Mouse (Mus musculus) heart, embryonic 12.5 days (tissue): ENCODE measurements at regions not wholly inside any gene's neighbourhood (a gene's known extent, or its start where the extent isn't known, plus 50 kb on each side); places are given as distances from the start of the nearest gene placed in this dataset.

Experiments used
- ATAC-seq: fragments of 200-750 bp; cut with Nextera tagmentation; 2 replicates; pipeline ENCODE4 v1.8.0; 2017; ENCODE audit warnings: moderate TSS enrichment, moderate library complexity; ENCODE audit not compliant: insufficient number of reproducible peaks, low FRiP score
- H3K27ac ChIP-seq: fragments of 300-500 bp; sonication (generic); 2 replicates; pipeline ENCODE4 v1.5.1; 2016; ENCODE audit warnings: mild to moderate bottlenecking, moderate library complexity; ENCODE audit not compliant: poor library complexity, severe bottlenecking
- H3K27me3 ChIP-seq: fragments of 300-500 bp; sonication (generic); replicated peaks from 2 replicates; pipeline ENCODE4 v1.6.1; 2016; ENCODE audit warnings: mild to moderate bottlenecking, moderate library complexity
- H3K36me3 ChIP-seq: fragments of 300-500 bp; sonication (generic); 2 replicates; pipeline ENCODE4 v1.6.1; 2016; ENCODE audit warnings: mild to moderate bottlenecking, moderate library complexity
- H3K4me1 ChIP-seq: fragments of 300-500 bp; sonication (generic); replicated peaks from 2 replicates; pipeline ENCODE4 v1.6.1; 2016; ENCODE audit warnings: mild to moderate bottlenecking
- H3K4me2 ChIP-seq: fragments of 300-500 bp; sonication (generic); 2 replicates; pipeline ENCODE4 v1.6.1; 2016; ENCODE audit warnings: mild to moderate bottlenecking, moderate library complexity
- H3K4me3 ChIP-seq: fragments of 300-500 bp; sonication (generic); 2 replicates; pipeline ENCODE4 v1.5.1; 2016; ENCODE audit warnings: mild to moderate bottlenecking
- H3K9ac ChIP-seq: fragments of 300-500 bp; sonication (generic); 2 replicates; pipeline ENCODE4 v1.6.1; 2016; ENCODE audit warnings: mild to moderate bottlenecking, moderate library complexity
- H3K9me3 ChIP-seq: fragments of 300-500 bp; sonication (generic); replicated peaks from 2 replicates; pipeline ENCODE4 v1.6.1; 2016; ENCODE audit warnings: mild to moderate bottlenecking, moderate library complexity
- WGBS: fragments of 180-500 bp; shearing (Covaris S2); methylation state at CpG from one replicate; pipeline ENCODE4 v1.1.7; 2016; 5-methylcytosine and 5-hydroxymethylcytosine counted together

DNA sequence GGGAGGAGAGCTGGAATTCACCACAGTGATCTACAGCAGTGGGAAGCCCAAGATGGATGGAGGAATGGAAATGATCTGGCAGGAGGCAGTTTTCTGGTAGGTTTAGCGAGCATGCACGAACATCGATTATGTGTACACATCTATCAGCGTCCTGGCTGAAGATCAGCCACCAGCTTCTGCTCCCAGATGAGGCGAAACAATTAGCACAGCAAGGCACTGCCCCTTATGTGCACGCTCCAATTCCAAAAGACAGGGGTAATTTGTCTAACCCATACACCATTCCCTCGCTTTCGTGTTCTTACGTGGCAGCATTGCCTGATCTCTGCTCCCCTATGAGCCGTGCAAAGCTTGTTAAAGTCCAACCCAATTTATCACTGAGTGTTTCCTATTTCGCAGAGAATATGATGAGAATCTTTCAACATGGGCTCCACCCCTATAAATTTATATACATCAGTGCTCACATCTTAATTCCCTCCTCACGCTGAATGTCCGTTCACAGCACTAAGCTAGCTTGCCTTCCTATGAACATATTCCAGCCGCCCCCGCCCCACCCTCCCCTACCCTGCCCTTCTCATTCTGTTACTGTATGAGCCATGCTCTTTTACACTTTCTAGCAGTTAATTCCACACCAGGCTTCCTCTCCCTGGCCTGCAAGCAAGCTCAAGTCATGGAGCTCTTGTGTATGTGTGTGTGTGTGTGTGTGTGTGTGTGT lies 162.9 kb upstream of the Gm26657 start:
- no peak overlapping the region for H3K27ac ChIP-seq
- H3K4me1 ChIP-seq: no peaks in the 10 kb centered on the region
- 88% methylated on average over 15 of the region's 15 CpGs for WGBS
- no peak overlapping the region for H3K4me2 ChIP-seq
- H3K9ac ChIP-seq: no peak overlapping the region
- no peak for ATAC-seq
- no peaks in the 10 kb centered on the region; the same call in 1 of the 2 replicates for H3K27me3 ChIP-seq
- H3K36me3 ChIP-seq: no peaks in the 10 kb centered on the region
- no peaks in the 10 kb centered on the region for H3K9me3 ChIP-seq
- no peak overlapping the region for H3K4me3 ChIP-seq

DNA sequence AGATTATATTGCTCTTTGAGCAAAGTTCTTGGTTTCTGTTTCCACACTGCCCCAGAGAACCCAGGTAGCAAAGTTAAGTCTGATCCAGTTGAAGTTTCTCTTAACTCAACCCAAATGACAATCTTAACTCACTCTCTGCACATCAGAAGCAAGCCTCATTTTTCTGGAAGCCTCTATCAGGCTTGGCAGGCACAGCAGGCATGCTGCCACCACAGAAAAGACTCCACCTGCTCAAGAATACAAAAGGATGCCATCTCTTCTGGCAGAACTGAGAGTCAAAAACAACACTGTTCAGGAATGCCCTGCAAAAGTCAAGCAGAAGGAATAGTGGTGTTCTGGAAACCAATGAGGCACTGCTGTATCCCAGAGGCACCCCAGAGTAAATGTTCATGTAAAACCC lies 187.7 kb upstream of the Gm26657 start:
- no peaks in the 10 kb centered on the region for H3K4me1 ChIP-seq
- H3K27ac ChIP-seq: no peak overlapping the region
- H3K9me3 ChIP-seq: no peaks in the 10 kb centered on the region
- H3K4me2 ChIP-seq: no peak overlapping the region
- H3K4me3 ChIP-seq: no peak overlapping the region
- no peaks in the 10 kb centered on the region for H3K27me3 ChIP-seq
- no peak overlapping the region for H3K9ac ChIP-seq
- ATAC-seq: no peak
- H3K36me3 ChIP-seq: no peaks in the 10 kb centered on the region

DNA sequence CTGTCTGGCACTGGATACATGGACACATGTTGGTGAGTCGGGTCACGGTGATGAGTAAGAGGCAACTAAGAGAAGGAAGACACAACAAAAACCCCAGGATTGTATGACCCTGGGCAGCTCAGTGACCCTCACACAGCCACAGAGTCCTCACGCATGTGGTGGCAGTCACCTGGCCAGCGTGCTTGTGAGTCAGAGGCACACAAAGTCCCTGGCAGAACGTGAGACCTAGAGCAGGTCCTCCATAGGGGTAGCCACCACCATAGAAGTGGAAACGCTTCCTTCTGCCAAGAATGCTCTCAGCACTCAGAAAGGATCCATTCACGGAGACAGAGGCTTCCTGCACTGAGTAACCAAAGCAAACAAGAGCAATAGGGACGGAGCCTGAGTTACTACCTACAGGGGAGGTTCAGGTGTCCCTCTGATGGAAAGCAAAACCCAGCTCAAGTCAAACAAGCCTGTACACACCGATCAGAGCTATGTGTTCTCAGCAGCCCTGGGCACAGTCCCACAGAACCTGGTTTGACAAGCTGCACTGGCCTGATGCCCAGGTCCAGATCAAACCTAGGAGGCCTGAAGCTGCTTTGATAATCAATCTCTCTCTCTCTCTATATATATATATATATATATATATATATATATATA lies 206.4 kb upstream of the Gm26657 start:
- H3K27me3 ChIP-seq: no peaks in the 10 kb centered on the region
- H3K9ac ChIP-seq: no peak overlapping the region
- no peak overlapping the region for H3K27ac ChIP-seq
- H3K4me2 ChIP-seq: no peak overlapping the region
- H3K36me3 ChIP-seq: no peaks in the 10 kb centered on the region
- 78% methylated on average over 9 of the region's 9 CpGs for WGBS
- H3K4me1 ChIP-seq: 0 out of 2 replicates have a peak, but pooled peaks cover 6% of the 10 kb centered on the region
- no peak for ATAC-seq
- H3K4me3 ChIP-seq: no peak overlapping the region
- H3K9me3 ChIP-seq: no peaks in the 10 kb centered on the region

DNA sequence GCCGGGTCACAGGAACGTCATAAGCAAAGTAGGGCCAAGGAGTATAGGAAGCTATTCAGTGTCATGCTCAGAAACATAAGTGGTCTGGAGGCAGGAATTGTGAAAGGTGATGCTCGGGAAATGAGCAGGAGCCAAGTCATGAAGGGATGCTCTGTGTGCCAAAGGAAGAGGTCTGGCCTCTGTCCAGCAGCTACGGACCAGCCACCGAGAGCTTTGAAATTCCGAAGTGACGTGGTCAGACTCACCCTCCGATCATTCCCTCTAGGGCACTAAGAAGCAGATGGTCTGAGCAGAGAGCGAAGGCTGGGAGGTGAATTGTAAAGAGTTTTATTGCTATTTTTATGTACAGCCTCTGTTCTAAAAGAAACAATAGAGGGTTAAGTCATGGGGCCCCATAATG lies 206.9 kb upstream of the Gm26657 start:
- no peaks in the 10 kb centered on the region for H3K36me3 ChIP-seq
- ATAC-seq: no peak
- H3K27ac ChIP-seq: no peak overlapping the region
- H3K4me1 ChIP-seq: 0 out of 2 replicates have a peak, but pooled peaks cover 6% of the 10 kb centered on the region
- H3K4me2 ChIP-seq: no peak overlapping the region
- WGBS: 51% methylated on average over 9 of the region's 9 CpGs
- H3K9ac ChIP-seq: no peak overlapping the region
- H3K27me3 ChIP-seq: no peaks in the 10 kb centered on the region
- no peak overlapping the region for H3K4me3 ChIP-seq
- no peaks in the 10 kb centered on the region for H3K9me3 ChIP-seq

DNA sequence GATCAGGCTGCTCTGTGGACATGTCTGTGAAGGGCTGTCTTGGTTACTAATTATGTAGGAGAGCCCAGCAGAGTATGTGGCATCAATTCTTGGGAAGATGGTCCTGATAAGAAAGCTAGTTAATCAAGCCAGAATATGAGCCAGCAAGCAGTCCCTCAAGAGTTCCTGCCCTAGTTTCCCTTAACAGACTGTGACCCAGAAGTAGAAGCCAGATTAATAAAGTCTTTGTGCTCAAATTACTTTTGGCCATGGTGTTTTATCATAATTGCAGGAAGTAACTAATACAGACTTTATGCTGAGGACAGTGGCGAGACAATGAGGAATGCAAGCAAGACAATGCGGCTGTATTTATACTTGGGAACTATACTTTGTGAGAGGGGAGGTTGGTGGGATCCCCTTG lies 211.3 kb upstream of the Gm26657 start:
- no peak for ATAC-seq
- Histone ChIP-seq H3K36me3 (no peaks in the 10 kb centered on the region), H3K27me3 (no peaks in the 10 kb centered on the region), H3K9ac (no peak overlapping the region), H3K4me3 (no peak overlapping the region), H3K4me2 (no peak overlapping the region), H3K9me3 (no peaks in the 10 kb centered on the region), H3K4me1 (0 out of 2 replicates have a peak, but pooled peaks cover 6% of the 10 kb centered on the region), H3K27ac (no peak overlapping the region)
- 75% methylated on average over 2 of the region's 2 CpGs for WGBS

DNA sequence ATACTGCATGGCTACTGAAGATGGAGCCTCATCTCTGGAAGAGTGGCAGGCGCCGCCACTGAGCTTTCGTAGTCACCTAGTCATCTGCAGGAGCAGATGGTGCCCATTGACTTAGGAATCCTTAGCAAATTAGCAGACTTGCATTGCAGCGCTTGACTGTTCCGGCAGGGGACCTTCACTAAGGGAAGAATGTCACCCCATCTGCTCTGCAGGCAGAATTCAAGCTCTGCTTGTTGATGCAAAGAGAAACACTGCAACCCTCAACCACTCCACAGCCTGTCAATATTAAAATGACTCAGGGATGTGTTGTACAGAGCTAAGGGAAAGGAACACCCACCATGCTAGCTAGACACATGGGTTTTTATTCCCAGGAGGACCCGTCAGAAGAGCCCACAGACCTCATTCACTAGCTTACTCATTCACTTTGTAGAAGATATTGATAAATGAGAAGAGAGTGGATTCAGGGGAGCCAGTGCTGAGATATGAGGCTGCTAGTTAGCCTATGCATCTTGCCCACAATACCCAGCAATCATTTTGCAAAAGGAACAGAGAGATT lies 215.4 kb upstream of the Gm26657 start:
- Histone ChIP-seq H3K4me1 (no peaks in the 10 kb centered on the region), H3K4me2 (no peak overlapping the region), H3K9me3 (no peaks in the 10 kb centered on the region), H3K27me3 (no peaks in the 10 kb centered on the region), H3K27ac (no peak overlapping the region), H3K9ac (no peak overlapping the region), H3K36me3 (no peaks in the 10 kb centered on the region), H3K4me3 (no peak overlapping the region)
- 81% methylated on average over 6 of the region's 6 CpGs for WGBS
- ATAC-seq: no peak

DNA sequence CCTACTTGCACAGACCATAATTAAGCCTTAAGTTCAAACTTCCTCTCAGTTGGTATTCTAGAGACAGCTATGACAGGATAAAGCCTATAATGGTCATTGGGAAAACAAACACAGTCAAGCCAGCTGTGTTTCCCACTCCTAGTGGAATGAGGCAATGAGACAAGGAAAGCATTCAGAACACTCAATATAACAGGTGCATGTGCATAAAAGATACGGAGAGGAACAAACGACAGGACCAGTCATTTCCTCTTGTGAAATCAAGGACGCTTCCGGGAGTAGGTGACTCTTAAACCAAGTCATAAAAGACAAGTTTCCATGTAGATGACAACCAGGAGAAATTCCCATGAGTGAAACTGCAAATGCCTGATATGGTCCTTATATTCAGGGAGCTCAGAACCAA lies 232.1 kb upstream of the Gm26657 start:
- WGBS: 88% methylated on average over 4 of the region's 4 CpGs
- Histone ChIP-seq H3K4me1 (no peaks in the 10 kb centered on the region), H3K9ac (no peak overlapping the region), H3K9me3 (0 out of 2 replicates have a peak, but pooled peaks cover 3% of the 10 kb centered on the region), H3K4me2 (no peak overlapping the region), H3K27me3 (no peaks in the 10 kb centered on the region), H3K36me3 (no peaks in the 10 kb centered on the region), H3K4me3 (no peak overlapping the region), H3K27ac (no peak overlapping the region)
- no peak for ATAC-seq

DNA sequence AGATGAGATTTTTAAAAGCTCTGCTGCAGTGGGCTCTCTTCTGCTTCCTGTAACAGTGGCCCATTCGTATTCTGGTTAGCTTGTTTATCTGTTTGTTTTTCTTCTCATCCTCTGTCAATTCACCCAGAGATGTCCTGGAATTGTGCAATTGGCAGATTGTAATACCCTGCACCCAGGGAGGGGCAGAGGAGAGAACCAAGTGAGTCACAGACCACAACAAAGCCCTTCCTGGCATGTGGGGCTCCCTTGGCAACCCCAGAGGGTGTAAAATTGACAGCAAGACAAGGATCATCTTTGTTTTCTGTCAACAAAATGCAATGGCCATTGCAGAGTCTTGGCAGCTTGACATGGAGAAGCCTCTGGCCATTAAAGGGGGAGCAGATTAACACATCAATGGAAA lies 233.1 kb upstream of the Gm26657 start:
- WGBS: 57% methylated on average over 1 of the region's 1 CpGs
- Histone ChIP-seq H3K27me3 (no peaks in the 10 kb centered on the region), H3K27ac (no peak overlapping the region), H3K9me3 (0 out of 2 replicates have a peak, but pooled peaks cover 3% of the 10 kb centered on the region), H3K4me1 (no peaks in the 10 kb centered on the region), H3K36me3 (no peaks in the 10 kb centered on the region), H3K4me2 (no peak overlapping the region), H3K9ac (no peak overlapping the region), H3K4me3 (no peak overlapping the region)
- no peak for ATAC-seq

DNA sequence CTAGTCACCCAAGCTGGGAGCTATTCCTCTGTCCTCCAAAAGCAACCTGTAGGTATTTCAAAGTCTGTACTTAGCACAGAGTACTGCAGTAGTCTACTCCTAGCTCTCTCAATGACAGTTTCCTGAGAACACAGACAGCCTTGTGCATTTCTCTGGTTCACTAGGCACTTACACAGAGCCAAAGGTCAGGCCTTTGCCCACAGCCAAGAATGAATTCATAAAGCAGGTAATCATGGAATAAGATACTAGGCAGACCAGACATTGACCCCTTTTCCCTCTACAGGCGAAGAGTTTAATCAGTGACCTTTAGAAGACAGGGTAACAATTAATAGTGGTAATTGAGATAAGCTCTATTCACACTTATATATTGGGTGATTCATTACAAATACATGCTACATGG lies 233.8 kb upstream of the Gm26657 start:
- Histone ChIP-seq H3K27ac (no peak overlapping the region), H3K27me3 (no peaks in the 10 kb centered on the region), H3K9me3 (0 out of 2 replicates have a peak, but pooled peaks cover 3% of the 10 kb centered on the region), H3K4me1 (no peaks in the 10 kb centered on the region), H3K4me2 (no peak overlapping the region), H3K36me3 (no peaks in the 10 kb centered on the region), H3K4me3 (no peak overlapping the region), H3K9ac (no peak overlapping the region)
- WGBS: 35% methylated on average over 1 of the region's 1 CpGs
- no peak for ATAC-seq

DNA sequence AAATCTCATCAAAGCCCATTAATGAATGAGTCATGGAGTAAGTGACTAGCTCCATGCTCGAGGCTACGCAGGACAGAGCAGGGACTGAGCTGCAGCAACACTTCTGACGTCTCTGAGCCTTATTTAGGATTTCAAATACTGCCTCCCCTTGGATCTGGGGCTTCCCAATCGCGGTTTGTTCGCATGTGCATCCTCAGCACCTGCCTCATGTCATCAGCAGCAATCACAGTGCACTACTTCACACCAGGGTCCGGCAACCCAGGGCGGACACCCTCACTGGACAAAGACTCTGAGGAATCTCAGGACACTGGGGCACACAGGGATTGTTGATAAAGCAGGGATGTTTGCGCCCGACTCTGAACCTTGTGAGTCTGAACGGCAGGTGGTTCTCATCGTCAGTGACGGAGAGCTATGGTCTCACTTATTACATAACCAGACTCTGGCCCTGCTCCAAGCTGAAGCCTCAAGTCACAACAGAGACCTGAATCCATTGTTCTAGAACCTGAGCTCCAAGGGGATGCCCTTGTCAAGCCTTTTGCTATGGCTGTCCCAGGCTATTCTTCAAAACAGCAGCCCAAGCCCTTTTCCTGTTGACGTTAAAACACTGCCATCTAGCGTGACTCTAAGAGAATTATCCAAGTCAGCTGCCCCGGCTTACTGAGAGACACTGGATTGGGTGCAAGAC lies 247.2 kb upstream of the Gm26657 start:
- Histone ChIP-seq H3K9ac (no peak overlapping the region), H3K27me3 (peaks cover 14% of the 10 kb centered on the region), H3K9me3 (no peaks in the 10 kb centered on the region), H3K4me1 (no peaks in the 10 kb centered on the region), H3K4me2 (peak overlapping the region; percentile 13; the same call in 1 of the 2 replicates), H3K36me3 (no peaks in the 10 kb centered on the region), H3K4me3 (no peak overlapping the region), H3K27ac (no peak overlapping the region)
- 43% methylated on average over 16 of the region's 16 CpGs for WGBS
- no peak for ATAC-seq

DNA sequence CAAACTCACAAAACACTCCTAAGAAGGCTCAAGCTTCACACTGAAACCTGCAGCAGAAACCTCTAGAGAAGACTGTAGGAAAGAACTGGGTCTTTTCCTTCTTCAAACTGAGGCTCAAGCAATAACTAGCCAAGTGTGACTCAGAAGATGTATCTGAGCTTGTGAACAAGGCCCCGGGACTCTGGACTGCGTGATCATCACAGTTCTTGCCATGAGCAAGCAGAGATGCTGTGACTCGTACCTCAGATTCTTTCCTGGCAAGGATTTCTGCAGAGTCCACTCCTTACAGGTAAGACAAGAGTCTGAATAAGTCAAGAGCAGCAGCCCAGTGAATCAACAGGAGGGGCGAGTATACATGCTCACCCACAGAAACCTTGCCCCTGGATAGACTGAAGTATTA lies 250.5 kb upstream of the Gm26657 start:
- no peaks in the 10 kb centered on the region for H3K4me1 ChIP-seq
- no peaks in the 10 kb centered on the region for H3K9me3 ChIP-seq
- H3K4me2 ChIP-seq: no peak overlapping the region
- H3K4me3 ChIP-seq: no peak overlapping the region
- no peak overlapping the region for H3K27ac ChIP-seq
- 0 out of 2 replicates have a peak, but pooled peaks cover 6% of the 10 kb centered on the region for H3K27me3 ChIP-seq
- no peaks in the 10 kb centered on the region for H3K36me3 ChIP-seq
- ATAC-seq: no peak
- no peak overlapping the region for H3K9ac ChIP-seq
- WGBS: 83% methylated on average over 4 of the region's 4 CpGs
